Mouse (Mus musculus) telencephalon, adult 2 months (tissue): ENCODE measurements at regions not wholly inside any gene's neighbourhood (a gene's known extent, or its start where the extent isn't known, plus 50 kb on each side); places are given as distances from the start of the nearest gene placed in this dataset.

Experiments
- DNase-seq: peaks from one replicate; pipeline ENCODE4 v3.0.0-alpha.2; 2011; ENCODE audit warnings: low read depth, low spot score

- DNase-seq = no peak
Measured at GRCm38 (mm10) chr6:24263796-24264195, 95.9 kb upstream of the Slc13a1 start.

- no peak for DNase-seq
Measured at GRCm38 (mm10) chr6:24262578-24262977, 94.7 kb upstream of the Slc13a1 start.

- DNase-seq = no peak
Measured at GRCm38 (mm10) chr6:24245591-24245990, 77.7 kb upstream of the Slc13a1 start.

GRCm38 (mm10) chr6:24238541-24238940, 70.6 kb upstream of the Slc13a1 start:
- no peak for DNase-seq

GRCm38 (mm10) chr6:24238054-24238453, 70.2 kb upstream of the Slc13a1 start:
- no peak for DNase-seq

GRCm38 (mm10) chr6:24233626-24234025, 65.7 kb upstream of the Slc13a1 start:
- no peak for DNase-seq

- DNase-seq = no peak
Measured at GRCm38 (mm10) chr6:24220589-24220988, 52.7 kb upstream of the Slc13a1 start.

GRCm38 (mm10) chr6:24219882-24220522, 52.1 kb upstream of the Slc13a1 start:
- no peak for DNase-seq
